Mouse (Mus musculus) T-helper 1 cell (primary cell): ENCODE measurements around the gene Itpr1.

ENCODE experiments used
- in situ Hi-C: fragments of 300-600 bp; cut with MboI, MseI; formaldehyde crosslinking; loops from one replicate; pipeline ENCODE4 v1.15.1; 2025; ENCODE audit warnings: high pct_unique_total_duplicates

The Itpr1 gene

DNA sequence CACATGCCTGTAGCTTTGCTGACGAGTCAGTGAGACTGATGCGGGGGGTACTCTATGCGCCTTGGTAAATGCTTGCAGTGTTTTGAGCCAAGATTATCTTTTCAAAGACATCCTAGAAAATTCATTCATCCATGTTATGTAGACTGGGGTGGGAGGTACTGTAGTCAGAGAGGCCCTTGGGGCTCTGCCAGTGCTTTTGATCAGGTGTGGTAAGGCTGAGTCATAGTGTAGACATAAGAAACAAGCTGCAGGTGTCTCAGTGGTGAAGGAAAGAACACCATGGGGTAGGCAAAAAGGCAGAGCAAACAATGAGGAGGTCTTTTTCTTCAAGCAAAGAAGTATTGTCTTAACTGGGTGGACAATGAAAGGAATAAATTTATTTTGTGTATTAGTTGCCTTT lies 294.4 kb downstream of the Itpr1 start:
- in situ Hi-C loops, result no loop called here

DNA sequence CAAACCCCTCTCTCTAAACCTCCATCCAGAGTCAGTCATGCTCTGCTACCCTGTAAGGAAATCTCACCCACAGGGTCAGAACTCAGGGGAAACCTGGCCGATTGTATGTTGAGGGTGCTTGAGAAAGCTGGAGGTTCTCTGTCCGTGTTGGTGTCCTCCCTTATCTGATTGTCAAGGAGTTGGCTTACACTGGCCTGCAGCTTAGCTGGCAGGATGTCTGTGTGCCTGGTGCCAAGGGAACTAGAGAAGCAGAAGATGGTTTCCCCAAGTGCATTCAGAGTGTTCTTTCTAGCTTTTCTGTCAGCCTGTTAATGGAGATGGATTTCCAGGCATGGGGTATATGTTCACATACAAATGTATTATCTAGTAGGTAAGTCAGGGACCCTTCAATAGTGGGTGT lies 296.4 kb downstream of the Itpr1 start:
- in situ Hi-C loops, result no loop called here

DNA sequence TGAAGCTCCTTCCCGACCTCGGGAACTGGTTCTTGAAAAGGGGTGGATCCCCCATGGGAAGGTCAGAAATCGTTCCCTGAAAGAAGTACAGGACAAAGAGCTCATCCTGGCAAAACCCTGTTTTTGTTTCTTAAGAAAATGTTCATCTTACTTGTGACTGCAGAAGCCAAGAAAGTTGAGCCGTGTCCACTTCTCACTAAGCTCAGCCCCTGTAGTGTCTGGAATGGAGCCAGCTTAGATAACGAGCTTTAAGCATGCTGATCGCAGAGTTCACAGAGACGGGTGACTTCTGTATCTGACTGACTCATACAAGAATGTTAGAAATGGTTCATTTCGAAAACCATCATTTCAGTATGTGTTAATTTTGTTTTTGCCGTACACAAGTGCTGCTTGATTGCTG lies 297.2 kb downstream of the Itpr1 start:
- in situ Hi-C loops, result no loop called here

DNA sequence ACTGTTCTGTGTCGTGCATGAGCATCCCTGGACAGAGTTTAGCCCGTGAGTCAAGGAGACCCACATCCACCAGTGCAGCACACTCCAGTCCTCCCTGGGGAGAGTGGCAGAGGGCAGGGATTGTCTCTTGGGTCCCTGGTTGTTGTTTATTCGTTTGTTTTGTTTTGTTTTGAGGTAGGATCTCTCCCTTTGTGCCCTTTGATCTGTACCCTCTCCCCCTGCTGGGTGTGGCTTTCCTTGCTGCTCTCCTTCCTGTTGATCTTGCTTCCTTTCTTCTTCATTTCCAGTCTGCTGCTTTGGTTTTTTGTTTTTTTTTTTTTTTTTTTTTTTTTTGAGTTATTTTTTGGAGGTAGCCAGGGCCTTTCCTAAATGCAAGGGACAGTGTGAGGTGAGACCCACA lies 299.2 kb downstream of the Itpr1 start:
- in situ Hi-C loops, result no loop called here

DNA sequence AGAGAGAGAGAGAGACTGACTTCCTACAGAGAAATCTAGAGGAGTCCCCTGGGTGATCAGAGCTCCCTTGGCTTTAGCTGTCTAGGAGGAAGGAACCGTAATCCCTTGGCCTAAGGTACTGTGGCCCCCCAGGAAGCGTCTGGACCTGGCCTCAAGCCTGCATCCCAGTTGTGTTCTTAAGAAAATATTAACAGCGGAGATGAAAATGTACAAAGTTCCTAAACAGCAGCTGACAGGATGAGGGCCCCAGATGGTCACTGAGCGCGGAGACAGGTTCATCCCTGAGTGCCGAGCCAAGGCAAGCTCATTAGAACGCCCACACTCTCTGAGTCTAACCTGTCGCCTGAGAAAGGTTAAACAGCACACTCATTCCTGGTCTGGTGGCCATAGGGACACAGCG lies 300.1 kb downstream of the Itpr1 start:
- in situ Hi-C loops, result no loop called here

DNA sequence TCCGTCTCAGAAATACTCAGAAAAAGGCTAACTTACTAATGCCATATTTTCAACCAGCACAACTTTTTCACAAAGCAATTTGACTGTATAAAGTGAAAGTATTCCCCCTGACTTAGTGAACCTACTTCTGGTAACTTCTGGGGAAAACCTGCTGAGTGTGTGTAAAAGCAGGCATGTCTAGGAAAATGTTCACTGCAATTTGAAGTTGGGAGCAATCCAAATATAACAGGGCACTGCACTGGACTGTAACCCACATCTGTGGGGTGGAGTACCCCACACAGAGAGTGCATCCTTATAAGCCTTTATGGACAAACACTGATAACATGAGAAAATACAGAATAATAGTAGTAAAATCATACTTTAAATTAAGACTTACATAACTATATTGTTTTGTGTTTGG lies 303.4 kb downstream of the Itpr1 start:
- in situ Hi-C loops, result no loop called here

DNA sequence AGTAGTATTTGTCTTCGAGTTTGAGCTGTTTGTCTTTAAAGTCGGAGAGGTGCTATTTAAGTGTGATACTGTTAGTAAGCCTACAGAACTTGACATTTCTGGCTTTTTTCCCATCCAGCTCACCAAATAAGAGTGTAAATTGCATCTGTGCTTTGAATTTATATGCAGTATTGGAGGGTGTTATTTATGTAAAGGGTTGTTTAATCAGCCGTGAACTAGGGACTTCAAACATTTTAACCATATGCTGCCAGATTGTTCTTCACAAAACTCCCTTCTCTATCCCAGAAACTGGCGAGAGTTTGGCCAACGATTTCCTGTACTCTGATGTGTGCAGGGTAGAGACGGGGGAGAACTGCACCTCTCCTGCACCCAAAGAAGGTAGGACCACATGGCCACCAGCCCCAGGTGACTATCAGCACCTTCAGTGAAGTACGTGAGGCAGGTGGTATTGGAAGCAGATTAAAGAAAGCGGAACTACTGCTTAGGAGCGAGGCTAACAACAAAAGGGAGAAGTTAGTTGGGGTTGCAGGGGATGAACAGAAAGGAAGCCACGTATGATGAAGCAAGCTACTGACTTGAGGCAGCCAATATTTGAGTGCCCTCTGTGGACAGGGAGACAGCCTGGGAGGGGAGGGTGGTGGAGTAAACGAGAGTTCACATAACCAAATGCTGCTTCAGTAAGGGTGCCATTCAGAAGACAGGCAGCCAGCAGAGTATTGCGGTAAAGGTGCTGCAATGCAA lies 304.5 kb downstream of the Itpr1 start:
- in situ Hi-C loops, result no loop called here

DNA sequence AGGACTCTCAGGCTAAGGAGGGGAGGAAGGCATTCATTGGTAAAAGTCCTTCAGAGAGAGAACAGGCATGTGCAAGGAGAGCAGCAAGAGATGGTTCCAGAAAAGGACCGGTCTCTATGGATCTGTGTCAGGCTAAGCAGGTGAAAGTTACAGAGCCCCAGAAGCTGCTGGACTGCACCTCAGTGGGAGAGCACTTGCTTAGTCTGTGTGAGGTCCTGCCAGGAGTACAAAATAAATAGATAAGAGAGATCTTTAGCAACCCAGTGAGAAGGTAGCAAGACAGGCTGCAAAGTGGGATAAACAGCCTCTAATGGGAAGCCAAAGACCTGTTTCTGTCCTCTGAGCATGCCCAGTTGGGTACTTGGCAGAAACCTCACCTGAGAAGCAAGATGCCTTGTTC lies 305.1 kb downstream of the Itpr1 start:
- in situ Hi-C loops, result no loop called here

DNA sequence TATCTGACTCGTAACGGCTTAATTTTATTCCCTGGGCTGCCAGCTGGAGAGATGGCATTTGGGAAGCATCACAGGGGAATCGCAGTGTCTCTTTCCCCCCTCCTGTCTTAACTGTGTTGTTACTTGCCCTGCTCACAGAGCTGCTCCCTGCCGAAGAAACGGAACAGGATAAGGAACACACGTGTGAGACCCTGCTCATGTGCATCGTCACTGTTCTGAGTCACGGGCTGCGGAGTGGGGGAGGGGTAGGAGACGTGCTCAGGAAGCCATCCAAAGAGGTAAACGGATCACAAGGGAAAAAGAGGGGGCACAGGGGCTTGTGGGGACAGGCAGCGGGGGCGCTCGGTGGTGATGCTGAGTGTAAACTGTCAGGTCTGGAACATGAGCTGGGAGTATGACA lies 305.7 kb downstream of the Itpr1 start:
- in situ Hi-C loops, result no loop called here

DNA sequence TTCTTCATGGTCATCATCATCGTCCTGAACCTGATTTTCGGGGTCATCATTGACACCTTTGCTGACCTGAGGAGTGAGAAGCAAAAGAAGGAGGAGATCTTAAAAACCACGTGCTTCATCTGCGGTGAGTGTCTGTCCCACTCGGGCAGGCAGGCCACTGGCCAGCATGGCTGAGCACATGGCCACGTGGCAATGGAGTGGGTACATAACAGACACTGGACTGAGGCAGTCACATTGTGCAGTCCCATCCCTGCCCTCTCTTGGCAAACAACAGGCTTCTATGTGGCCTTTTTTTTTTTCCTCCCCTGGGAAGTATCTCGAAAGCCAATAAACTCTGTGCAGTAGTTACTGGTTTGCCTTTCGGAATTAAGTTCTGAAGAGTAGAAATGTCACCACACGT lies 306.4 kb downstream of the Itpr1 start:
- in situ Hi-C loops, result no loop called here

DNA sequence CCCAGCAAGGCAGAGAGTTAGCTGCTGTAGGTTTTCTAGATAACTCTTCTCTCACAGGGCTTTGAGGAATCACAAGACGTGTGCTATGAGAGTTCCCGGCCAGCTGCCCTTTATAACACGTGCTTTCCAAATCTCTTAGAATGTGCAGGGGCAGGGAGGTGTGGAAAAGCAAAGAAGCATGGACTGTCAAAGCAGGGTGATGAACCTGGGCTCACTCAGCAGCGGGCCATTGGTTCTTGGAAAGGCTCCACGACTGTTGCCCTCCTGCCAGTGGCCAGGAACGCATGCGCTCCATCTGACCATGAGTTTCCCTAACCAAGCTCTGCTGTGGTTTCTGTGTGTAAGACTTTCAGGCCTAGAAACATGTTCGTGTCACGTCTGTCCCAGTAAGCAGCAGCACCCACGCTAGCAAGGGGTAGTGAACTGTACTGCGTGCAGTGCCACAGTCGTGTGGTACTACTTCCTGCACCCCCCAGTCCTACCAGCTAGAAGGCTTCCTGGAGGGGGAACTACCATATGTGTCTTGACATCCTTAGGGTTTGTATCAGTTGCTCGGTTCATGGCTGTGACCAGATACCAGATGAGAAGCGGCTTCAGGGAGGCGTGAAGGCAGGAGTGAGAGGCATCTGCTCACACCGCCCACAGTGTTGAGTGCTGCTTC lies 311.2 kb downstream of the Itpr1 start:
- in situ Hi-C loops, result loop anchor here (10.0 kb wide), 1 partner anchor 1729 kb away; no protein-coding TSS in a partner anchor

DNA sequence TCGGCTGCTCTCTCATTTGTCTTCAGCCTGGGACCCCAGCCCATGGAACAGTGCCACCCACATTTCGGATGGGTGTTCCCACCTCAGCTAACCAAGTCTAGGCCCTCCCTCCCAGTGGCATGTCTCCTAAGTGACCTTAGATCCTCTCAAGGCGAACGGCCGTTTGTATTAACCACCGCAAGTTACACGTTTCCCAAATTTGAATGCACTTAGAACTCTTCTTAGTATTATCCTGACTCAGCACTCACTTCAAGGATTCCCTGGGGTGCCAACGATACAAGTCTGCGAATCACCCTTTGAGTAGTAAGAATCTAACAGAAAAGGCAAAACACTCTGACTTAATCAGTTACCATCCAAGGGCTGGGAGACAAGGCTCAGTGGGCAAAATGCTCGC lies 311.7 kb downstream of the Itpr1 start:
- in situ Hi-C loops, result loop anchor here (10.0 kb wide), 1 partner anchor 1730 kb away; no protein-coding TSS in a partner anchor

DNA sequence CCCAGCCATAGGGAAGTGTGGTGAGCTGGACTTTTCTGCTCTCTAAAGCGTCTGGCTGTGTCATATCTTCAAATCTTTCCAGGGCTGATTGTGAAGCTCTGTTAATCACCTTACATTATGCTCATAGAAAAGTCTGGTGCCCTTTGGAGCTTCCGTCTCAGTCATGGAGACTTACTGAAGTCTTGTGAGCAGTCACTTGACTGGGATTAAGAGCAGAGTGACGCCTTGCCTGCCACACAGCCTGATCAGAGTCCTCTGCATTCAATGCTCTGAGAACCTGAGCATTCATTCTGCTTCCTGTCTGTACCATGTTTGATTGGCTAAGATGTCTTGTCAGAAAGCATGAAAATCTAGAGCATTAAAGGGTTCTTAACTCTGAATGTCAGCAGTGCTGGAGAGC lies 314.7 kb downstream of the Itpr1 start:
- in situ Hi-C loops, result loop anchor here (10.0 kb wide), 1 partner anchor 1733 kb away; no protein-coding TSS in a partner anchor

DNA sequence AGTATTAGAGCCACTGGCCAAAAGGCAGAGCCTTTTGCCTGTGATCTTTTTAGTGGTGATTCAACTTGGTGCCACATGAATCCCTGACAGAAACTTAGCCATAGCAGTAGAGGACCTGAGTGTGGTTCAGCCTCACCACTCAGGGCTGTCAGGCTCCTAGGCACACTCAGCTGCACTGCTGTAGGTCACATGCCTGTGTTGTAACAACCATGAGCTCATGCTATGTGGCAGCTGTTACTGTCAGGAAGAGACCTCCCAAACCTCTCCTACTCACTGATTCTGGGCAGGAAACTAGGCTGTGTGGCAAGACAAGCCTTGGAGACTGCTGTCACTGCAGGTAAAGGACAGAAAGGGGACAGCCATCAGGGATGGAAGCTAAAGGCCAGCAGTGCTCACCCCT lies 315.1 kb downstream of the Itpr1 start:
- in situ Hi-C loops, result loop anchor here (10.0 kb wide), 1 partner anchor 1733 kb away; no protein-coding TSS in a partner anchor

DNA sequence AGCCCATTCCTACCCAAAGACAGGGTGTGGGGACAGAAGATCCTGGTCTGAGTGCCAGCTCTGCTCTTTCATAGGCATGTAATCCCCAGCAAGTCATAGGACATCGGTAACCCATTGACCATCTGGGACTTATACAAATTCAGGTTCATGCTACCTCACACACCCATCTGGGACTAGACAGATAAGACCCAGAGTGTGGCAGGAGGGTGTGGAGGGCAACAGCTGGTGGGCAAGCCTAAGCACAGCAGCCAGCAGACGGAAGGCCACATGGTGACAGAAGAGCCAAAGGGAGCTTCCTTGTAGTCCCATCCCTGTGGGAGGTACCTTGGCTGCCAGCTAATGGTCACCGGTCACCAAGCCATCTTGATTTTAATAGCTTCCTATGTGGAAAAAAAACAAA lies 316.3 kb downstream of the Itpr1 start:
- in situ Hi-C loops, result loop anchor here (10.0 kb wide), 1 partner anchor 1734 kb away; no protein-coding TSS in a partner anchor

DNA sequence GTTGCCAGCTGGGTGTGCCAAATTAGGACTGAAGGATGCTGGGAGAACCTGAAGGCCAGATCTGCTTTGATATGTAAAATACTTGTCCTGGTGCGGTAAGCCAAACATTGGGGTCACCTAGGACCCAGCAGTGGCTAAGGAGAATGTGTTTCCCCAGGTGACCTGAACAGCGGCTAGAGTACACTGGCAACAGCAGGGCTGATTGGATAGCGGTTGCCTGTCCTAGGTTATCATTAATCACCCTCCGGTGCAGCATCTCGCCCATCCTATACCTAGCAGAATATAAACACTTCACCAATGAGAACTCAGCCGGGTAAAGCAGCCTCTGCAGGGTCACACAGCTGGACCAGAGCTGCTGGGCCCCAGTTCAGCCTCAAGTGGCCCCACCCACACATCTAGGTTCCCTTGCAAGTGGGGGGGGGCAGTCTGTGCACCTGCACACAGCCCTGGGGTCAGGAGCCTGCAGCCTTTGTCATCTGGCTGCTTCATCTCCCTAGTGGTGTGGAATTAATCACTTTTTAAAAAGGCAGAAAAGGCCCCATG lies 318.0 kb downstream of the Itpr1 start:
- in situ Hi-C loops, result no loop called here

DNA sequence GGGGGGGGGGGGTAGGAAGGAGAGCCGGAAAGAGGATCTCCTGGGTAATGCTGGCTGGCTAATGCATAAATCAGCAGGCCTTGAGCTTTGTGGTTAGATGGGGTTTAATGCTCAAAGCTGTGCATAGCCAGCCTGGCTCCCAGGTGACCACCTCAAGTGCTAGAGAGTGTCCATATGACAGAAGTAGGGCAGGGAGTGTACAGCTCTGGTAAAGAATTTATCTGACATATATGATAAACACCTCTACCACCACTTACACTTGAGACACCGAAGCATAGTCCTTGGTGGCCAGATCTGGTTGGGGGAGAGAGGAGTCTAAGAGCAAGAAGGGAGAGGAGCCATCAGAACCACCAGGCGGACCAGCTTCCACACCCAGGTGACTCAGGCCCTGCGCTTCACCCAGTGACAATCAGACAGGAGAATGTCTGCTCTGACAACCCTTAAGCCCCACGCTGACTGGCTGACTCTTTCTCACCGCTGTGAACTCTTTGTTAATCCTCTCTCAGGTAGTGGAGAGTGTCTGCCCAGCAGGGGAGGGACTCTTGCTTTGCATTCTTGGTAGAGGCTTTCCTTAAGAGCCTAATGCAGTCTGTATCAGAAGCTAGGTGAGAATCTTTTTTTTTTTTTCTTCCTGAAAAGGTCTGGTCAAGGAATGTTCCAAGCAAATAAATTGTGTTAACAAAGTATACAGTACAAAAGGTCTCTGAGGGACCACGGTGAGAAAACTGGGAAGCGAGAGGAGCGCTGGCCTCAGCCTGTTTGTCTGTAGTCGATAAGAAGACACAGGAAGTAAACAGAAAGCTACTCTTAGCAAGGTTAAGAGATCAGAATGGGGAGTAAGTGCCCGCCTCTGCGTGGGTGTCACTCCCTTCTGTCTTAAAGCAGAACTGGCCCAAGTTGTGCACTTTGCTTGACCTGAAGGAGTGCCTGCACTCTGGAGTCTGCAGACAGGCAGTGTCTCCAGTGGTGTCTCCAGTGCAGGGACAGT lies 318.7 kb downstream of the Itpr1 start:
- in situ Hi-C loops, result no loop called here

DNA sequence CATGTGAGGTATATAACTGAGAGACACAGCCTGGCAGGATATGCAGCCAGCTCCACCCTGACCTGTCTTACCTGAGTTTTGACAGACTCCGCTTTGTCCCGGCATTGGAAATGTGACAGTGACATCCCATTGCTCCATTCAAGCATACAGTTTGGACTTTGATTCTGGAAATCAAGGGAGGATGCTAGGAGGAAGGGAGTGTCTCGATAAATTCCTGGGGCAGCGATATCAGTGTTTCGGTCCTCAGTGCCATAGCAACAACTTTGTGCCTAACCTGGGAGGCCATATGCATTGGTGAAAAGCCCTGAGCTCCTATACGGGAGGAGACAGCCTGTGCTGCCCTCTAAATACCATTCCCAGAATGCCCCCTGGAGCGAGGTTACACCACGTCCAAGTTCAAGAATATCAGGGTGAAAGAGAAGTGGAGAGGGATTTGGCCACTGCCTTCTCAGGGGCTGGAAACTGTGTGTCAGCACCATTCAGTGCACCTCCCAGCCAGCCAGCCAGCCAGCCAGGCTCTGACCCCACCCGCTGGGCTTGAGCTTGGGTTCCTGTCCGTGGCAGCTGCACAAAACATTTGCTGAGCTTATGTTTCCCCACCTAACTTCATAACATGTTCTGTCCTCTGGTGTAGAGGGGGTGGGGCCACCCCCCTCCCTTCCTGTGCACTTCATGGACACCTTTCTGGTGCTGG lies 319.7 kb downstream of the Itpr1 start:
- in situ Hi-C loops, result no loop called here

DNA sequence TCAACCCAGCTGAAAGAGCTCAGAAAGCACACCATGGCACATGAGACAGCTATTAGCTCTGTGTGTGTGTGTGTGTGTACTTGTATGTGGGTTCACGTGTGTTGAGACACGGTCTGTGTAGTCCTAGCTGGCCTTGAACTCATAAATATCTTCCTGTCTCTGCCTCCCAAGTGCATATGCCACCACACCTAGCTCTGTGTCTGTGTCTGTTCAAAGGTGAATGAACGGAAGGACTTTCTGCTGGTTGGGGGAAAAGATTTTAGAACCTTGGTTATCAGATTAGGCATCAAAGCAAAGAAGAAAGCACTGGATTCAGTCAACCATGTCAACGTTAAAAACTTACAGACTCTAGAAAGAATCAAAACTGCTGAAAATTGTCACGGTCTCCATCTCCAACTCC lies 321.2 kb downstream of the Itpr1 start:
- in situ Hi-C loops, result no loop called here

DNA sequence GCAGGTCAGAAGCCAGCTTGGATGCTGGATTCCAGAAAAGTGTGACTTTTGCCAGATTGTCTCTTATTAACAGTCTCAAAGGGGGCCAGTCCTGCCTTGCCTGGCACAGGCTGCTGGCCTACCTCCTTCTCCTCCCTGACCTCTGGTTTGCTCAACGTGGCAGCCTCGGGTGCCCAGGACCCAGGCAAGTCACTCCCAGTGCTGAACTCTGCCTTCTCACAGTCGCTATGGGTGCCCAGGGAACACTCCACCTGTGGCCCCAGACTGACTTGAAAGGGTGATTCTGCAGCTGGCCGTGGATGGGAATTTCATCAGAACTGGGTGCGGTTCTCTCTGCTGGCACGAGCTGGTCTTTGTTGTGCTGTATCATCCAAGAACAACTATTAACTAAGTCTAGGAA lies 321.7 kb downstream of the Itpr1 start:
- in situ Hi-C loops, result no loop called here

DNA sequence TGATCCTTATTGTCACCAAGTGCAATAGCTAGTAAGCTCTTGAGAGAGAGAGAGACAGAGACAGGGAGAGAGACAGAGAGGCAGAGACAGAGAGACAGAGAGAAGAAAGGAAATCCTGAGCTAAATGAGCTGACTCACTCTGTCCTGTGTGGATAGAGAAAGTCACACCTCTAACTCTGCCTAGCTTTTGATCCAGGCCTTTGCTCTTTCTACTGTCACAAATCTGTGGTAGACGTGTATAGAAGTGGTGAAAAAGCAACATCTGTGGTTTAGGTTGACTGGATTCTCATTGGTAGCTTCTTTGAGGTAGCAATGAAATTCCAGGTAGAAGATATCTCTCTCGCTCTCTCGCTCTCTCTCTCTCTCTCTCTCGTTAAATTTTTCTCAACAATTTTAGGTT lies 322.4 kb downstream of the Itpr1 start:
- in situ Hi-C loops, result loop anchor here (5.0 kb wide), 1 partner anchor 93 kb away; no protein-coding TSS in a partner anchor
